Mouse (Mus musculus) left cerebral cortex, adult 2 months (tissue): ENCODE measurements around the gene Mtap. TPM values are rescaled to one million over a fixed set of nuclear protein-coding genes. Genes with fewer than 3 reads are reported as not detected.
A peak's percentile ranks its signal among the peaks of the same experiment; 100 is the strongest.

ENCODE experiments used
- DNase-seq, 2 experiments: peaks; one replicate each; pipeline ENCODE4 v3.0.0; 2021 to 2022; ENCODE audit warnings: low spot score in 2 of 2, mixed read lengths in 1 of 2; ENCODE audit errors: extremely low spot score in 1 of 2
- H3K27ac ChIP-seq: fragments of 200-600 bp; 2 replicates; pipeline ENCODE4 v1.8.1; 2022
- H3K4me3 ChIP-seq: fragments of 200-600 bp; 2 replicates; pipeline ENCODE4 v1.8.1; 2022
- CTCF ChIP-seq: fragments of 200-600 bp; IDR thresholded peaks from 2 replicates; pipeline ENCODE4 v1.8.1; 2022; ENCODE audit warnings: antibody characterized with exemption, mild to moderate bottlenecking, moderate library complexity
- intact Hi-C: fragments of 180-260 bp; cut with DNase I; formaldehyde crosslinking; loops from one replicate; pipeline ENCODE4 v1.15.1; 2025
- long read RNA-seq, 2 experiments: library from polyadenylated mRNA; stranded (forward); transcript quantifications; one replicate each; pipeline ENCODE4 v2.0.0; 2021; ENCODE audit warnings: borderline mapping rate in 2 of 2
- total RNA-seq, 2 experiments: library from RNA; stranded (reverse); gene quantifications; 2 replicates each; pipeline ENCODE4 v1.2.3; 2021

The Mtap gene
- 1 to 10 TPM; 8.7 to 9.6 TPM for total RNA-seq
- long read RNA-seq, experiment 1, transcript Mtap-201 (8 exons, 2,797 nt) = major isoform, 8 of 8 reads
- long read RNA-seq, experiment 1, partial matches to known transcripts = 0 of 8 reads
- long read RNA-seq, experiment 1, other reads (novel, unspliced or antisense) = 0 of 8 reads
- long read RNA-seq, experiment 2, transcript Mtap-201 (8 exons, 2,797 nt) = major isoform, 8 of 8 reads
- long read RNA-seq, experiment 2, partial matches to known transcripts = 0 of 8 reads
- long read RNA-seq, experiment 2, other reads (novel, unspliced or antisense) = 0 of 8 reads

GRCm38 (mm10) chr4:89136906-89137541 lies at the start of gene Mtap:
Gene Mtap (plus strand): TSS chr4:89137122.
- H3K4me3 ChIP-seq = peak within 1 kb of the TSS; percentile 96
- no peak for TF ChIP-seq CTCF
- DNase-seq = peak; percentile 76 to 78
- H3K27ac ChIP-seq = peak within 1 kb of the TSS; percentile 88
- intact Hi-C loops = no loop called here

GRCm38 (mm10) chr4:89089110-89089509 lies 47.8 kb upstream of the Mtap start:
- intact Hi-C loops = no loop called here
- DNase-seq = no peak
- Histone ChIP-seq H3K4me3 (no peak overlapping the region), H3K27ac (no peak overlapping the region)
- TF ChIP-seq CTCF = no peak

GRCm38 (mm10) chr4:89090217-89090616 lies 46.7 kb upstream of the Mtap start:
- intact Hi-C loops = no loop called here
- Histone ChIP-seq H3K27ac (no peak overlapping the region), H3K4me3 (no peak overlapping the region)
- DNase-seq = no peak
- TF ChIP-seq CTCF = no peak

- Histone ChIP-seq H3K27ac (no peak overlapping the region), H3K4me3 (no peak overlapping the region)
- no peak for DNase-seq
- TF ChIP-seq CTCF = no peak
- intact Hi-C loops = no loop called here
These were observed 44.8 kb upstream of the Mtap start for GRCm38 (mm10) chr4:89092153-89092552.

- no peak for TF ChIP-seq CTCF
- H3K27ac ChIP-seq = no peak overlapping the region
- intact Hi-C loops = no loop called here
- DNase-seq = no peak
- H3K4me3 ChIP-seq = no peak overlapping the region
These were observed 42.1 kb upstream of the Mtap start for GRCm38 (mm10) chr4:89094773-89095172.

GRCm38 (mm10) chr4:89098261-89098660 lies 38.7 kb upstream of the Mtap start:
- DNase-seq = no peak
- no peak overlapping the region for H3K4me3 ChIP-seq
- no peak overlapping the region for H3K27ac ChIP-seq
- intact Hi-C loops = no loop called here
- no peak for TF ChIP-seq CTCF

- DNase-seq = no peak
- H3K27ac ChIP-seq = no peak overlapping the region
- H3K4me3 ChIP-seq = no peak overlapping the region
- TF ChIP-seq CTCF = no peak
- intact Hi-C loops = no loop called here
These were observed 35.6 kb upstream of the Mtap start for GRCm38 (mm10) chr4:89101276-89101675.

GRCm38 (mm10) chr4:89102283-89102682 lies 34.6 kb upstream of the Mtap start:
- TF ChIP-seq CTCF = no peak
- H3K27ac ChIP-seq = no peak overlapping the region
- H3K4me3 ChIP-seq = no peak overlapping the region
- intact Hi-C loops = no loop called here
- no peak for DNase-seq

- no peak overlapping the region for H3K4me3 ChIP-seq
- no peak for DNase-seq
- intact Hi-C loops = no loop called here
These were observed 31.4 kb upstream of the Mtap start for GRCm38 (mm10) chr4:89105486-89105885.

GRCm38 (mm10) chr4:89106505-89106904 lies 30.4 kb upstream of the Mtap start:
- TF ChIP-seq CTCF = no peak
- no peak overlapping the region for H3K27ac ChIP-seq
- intact Hi-C loops = no loop called here

More at GRCm38 (mm10) chr4:89105486-89105885, 31.4 kb upstream of the Mtap start:
- no peak for TF ChIP-seq CTCF
- no peak overlapping the region for H3K27ac ChIP-seq

GRCm38 (mm10) chr4:89112168-89112710 lies 24.7 kb upstream of the Mtap start:
- H3K4me3 ChIP-seq = no peak overlapping the region
- DNase-seq = no peak
- no peak overlapping the region for H3K27ac ChIP-seq
- no peak for TF ChIP-seq CTCF
- intact Hi-C loops = no loop called here

More at GRCm38 (mm10) chr4:89106505-89106904, 30.4 kb upstream of the Mtap start:
- DNase-seq = no peak
- no peak overlapping the region for H3K4me3 ChIP-seq

- H3K27ac ChIP-seq = no peak overlapping the region
- intact Hi-C loops = no loop called here
- DNase-seq = no peak
- no peak for TF ChIP-seq CTCF
- H3K4me3 ChIP-seq = no peak overlapping the region
These were observed 24.1 kb upstream of the Mtap start for GRCm38 (mm10) chr4:89112782-89113181.

- no peak for DNase-seq
- intact Hi-C loops = no loop called here
- Histone ChIP-seq H3K27ac (no peak overlapping the region), H3K4me3 (no peak overlapping the region)
- TF ChIP-seq CTCF = no peak
These were observed 20.9 kb upstream of the Mtap start for GRCm38 (mm10) chr4:89116006-89116405.
